Mouse (Mus musculus): ENCODE measurements around the gene Ncoa4. TPM values are rescaled to one million over a fixed set of nuclear protein-coding genes. Genes with fewer than 3 reads are reported as not detected.
A peak's percentile ranks its signal among the peaks of the same experiment; 100 is the strongest.
"Not testable (repeated sequence)": the region's sequence is repeated elsewhere in the genome, so short reads cannot be mapped to it uniquely, and the experiment has no call there.

The Ncoa4 gene
- polyA plus RNA-seq, 1 experiment from 2014 or later: 150 TPM

- ATAC-seq (ENCODE audit: insufficient read depth, low FRiP score): peak; percentile 91
- Histone ChIP-seq H3K9me3 (replicated peaks; ENCODE audit: control insufficient read depth, low read length) (no peaks in the 10 kb centered on the region), H3K9ac (ENCODE audit: low read length) (peak overlapping the region; percentile 75), H3K36me3 (ENCODE audit: control insufficient read depth, insufficient read depth, low read length) (no peaks in the 10 kb centered on the region), H3K4me3 (replicated peaks; ENCODE audit: low read length) (peak overlapping the region; percentile 60), H3K4me1 (ENCODE audit: control insufficient read depth, insufficient read depth, low read length) (peaks cover 53% of the 10 kb centered on the region), H3K27me3 (ENCODE audit: control insufficient read depth, insufficient read depth, low read length) (no peaks in the 10 kb centered on the region), H3K27ac (ENCODE audit: low read length) (peak overlapping the region; percentile 92), H3K4me2 (ENCODE audit: low read depth, low read length) (peak overlapping the region; percentile 94)
- WGBS: under 1% methylated on average over 42 of the region's 42 CpGs
These were observed 5.8 kb downstream of the Ncoa4 start for GRCm38 (mm10) chr14:32165278-32166061.

- H3K36me3 ChIP-seq (ENCODE audit: control insufficient read depth, insufficient read depth, low read length): no peaks in the 10 kb centered on the region
- H3K4me2 ChIP-seq (ENCODE audit: low read depth, low read length): peak overlapping the region; percentile 94
- 29% methylated on average over 2 of the region's 2 CpGs for WGBS
- peak overlapping the region; percentile 75; the same call in 1 of the 2 replicates for H3K9ac ChIP-seq (ENCODE audit: low read length)
- ATAC-seq (ENCODE audit: insufficient read depth, low FRiP score): no peak
- peak overlapping the region; percentile 92; the same call in 1 of the 2 replicates for H3K27ac ChIP-seq (ENCODE audit: low read length)
- peak overlapping the region; percentile 60 for H3K4me3 ChIP-seq (replicated peaks; ENCODE audit: low read length)
- peaks cover 47% of the 10 kb centered on the region for H3K4me1 ChIP-seq (ENCODE audit: control insufficient read depth, insufficient read depth, low read length)
- no peaks in the 10 kb centered on the region for H3K27me3 ChIP-seq (ENCODE audit: control insufficient read depth, insufficient read depth, low read length)
- H3K9me3 ChIP-seq (replicated peaks; ENCODE audit: control insufficient read depth, low read length): no peaks in the 10 kb centered on the region
These were observed 6.4 kb downstream of the Ncoa4 start for GRCm38 (mm10) chr14:32166062-32166441.

GRCm38 (mm10) chr14:32166840-32167239 is 7.2 kb downstream of the Ncoa4 start:
- Histone ChIP-seq H3K36me3 (ENCODE audit: control insufficient read depth, insufficient read depth, low read length) (no peaks in the 10 kb centered on the region), H3K9ac (ENCODE audit: low read length) (peak overlapping the region; percentile 31), H3K4me1 (ENCODE audit: control insufficient read depth, insufficient read depth, low read length) (peaks cover 45% of the 10 kb centered on the region), H3K4me3 (replicated peaks; ENCODE audit: low read length) (peak overlapping the region; percentile 60), H3K27me3 (ENCODE audit: control insufficient read depth, insufficient read depth, low read length) (no peaks in the 10 kb centered on the region), H3K4me2 (ENCODE audit: low read depth, low read length) (peak overlapping the region; percentile 94; the same call in 1 of the 2 replicates), H3K27ac (ENCODE audit: low read length) (no peak overlapping the region), H3K9me3 (replicated peaks; ENCODE audit: control insufficient read depth, low read length) (no peaks in the 10 kb centered on the region)
- 39% methylated on average over 1 of the region's 1 CpGs for WGBS
- ATAC-seq (ENCODE audit: insufficient read depth, low FRiP score): no peak

GRCm38 (mm10) chr14:32167326-32167725 is 7.7 kb downstream of the Ncoa4 start:
- Histone ChIP-seq H3K4me2 (ENCODE audit: low read depth, low read length) (peak overlapping the region; percentile 21; the same call in 1 of the 2 replicates), H3K4me1 (ENCODE audit: control insufficient read depth, insufficient read depth, low read length) (peaks cover 44% of the 10 kb centered on the region), H3K36me3 (ENCODE audit: control insufficient read depth, insufficient read depth, low read length) (no peaks in the 10 kb centered on the region), H3K27me3 (ENCODE audit: control insufficient read depth, insufficient read depth, low read length) (no peaks in the 10 kb centered on the region), H3K9me3 (replicated peaks; ENCODE audit: control insufficient read depth, low read length) (no peaks in the 10 kb centered on the region), H3K4me3 (replicated peaks; ENCODE audit: low read length) (peak overlapping the region; percentile 60), H3K27ac (ENCODE audit: low read length) (no peak overlapping the region), H3K9ac (ENCODE audit: low read length) (no peak overlapping the region)
- ATAC-seq (ENCODE audit: insufficient read depth, low FRiP score): no peak
- 72% methylated on average over 5 of the region's 5 CpGs for WGBS

GRCm38 (mm10) chr14:32168653-32169231 is 9.1 kb downstream of the Ncoa4 start:
- Histone ChIP-seq H3K27ac (ENCODE audit: low read length) (no peak overlapping the region), H3K36me3 (ENCODE audit: control insufficient read depth, insufficient read depth, low read length) (peaks cover 2% of the 10 kb centered on the region; the same call in 1 of the 2 replicates), H3K4me3 (replicated peaks; ENCODE audit: low read length) (no peak overlapping the region; the same call in 1 of the 2 replicates), H3K9ac (ENCODE audit: low read length) (no peak overlapping the region), H3K9me3 (replicated peaks; ENCODE audit: control insufficient read depth, low read length) (no peaks in the 10 kb centered on the region), H3K4me1 (ENCODE audit: control insufficient read depth, insufficient read depth, low read length) (peaks cover 31% of the 10 kb centered on the region), H3K27me3 (ENCODE audit: control insufficient read depth, insufficient read depth, low read length) (no peaks in the 10 kb centered on the region), H3K4me2 (ENCODE audit: low read depth, low read length) (no peak overlapping the region)
- WGBS: 78% methylated on average over 3 of the region's 3 CpGs
- ATAC-seq (ENCODE audit: insufficient read depth, low FRiP score): no peak

GRCm38 (mm10) chr14:32170137-32170536 is 10.5 kb downstream of the Ncoa4 start:
- 94% methylated on average over 4 of the region's 4 CpGs for WGBS
- no peak overlapping the region for H3K4me2 ChIP-seq (ENCODE audit: low read depth, low read length)
- ATAC-seq (ENCODE audit: insufficient read depth, low FRiP score): no peak
- peaks cover 20% of the 10 kb centered on the region for H3K4me1 ChIP-seq (ENCODE audit: control insufficient read depth, insufficient read depth, low read length)
- peaks cover 5% of the 10 kb centered on the region; the same call in 1 of the 2 replicates for H3K36me3 ChIP-seq (ENCODE audit: control insufficient read depth, insufficient read depth, low read length)
- H3K4me3 ChIP-seq (replicated peaks; ENCODE audit: low read length): no peak overlapping the region
- no peaks in the 10 kb centered on the region for H3K9me3 ChIP-seq (replicated peaks; ENCODE audit: control insufficient read depth, low read length)
- no peaks in the 10 kb centered on the region for H3K27me3 ChIP-seq (ENCODE audit: control insufficient read depth, insufficient read depth, low read length)
- no peak overlapping the region for H3K9ac ChIP-seq (ENCODE audit: low read length)
- H3K27ac ChIP-seq (ENCODE audit: low read length): no peak overlapping the region

- no peak overlapping the region for H3K4me2 ChIP-seq (ENCODE audit: low read depth, low read length)
- no peak for ATAC-seq (ENCODE audit: insufficient read depth, low FRiP score)
- peaks cover 13% of the 10 kb centered on the region; the same call in 1 of the 2 replicates for H3K36me3 ChIP-seq (ENCODE audit: control insufficient read depth, insufficient read depth, low read length)
- no peak overlapping the region for H3K4me3 ChIP-seq (replicated peaks; ENCODE audit: low read length)
- no peaks in the 10 kb centered on the region for H3K9me3 ChIP-seq (replicated peaks; ENCODE audit: control insufficient read depth, low read length)
- no peak overlapping the region for H3K27ac ChIP-seq (ENCODE audit: low read length)
- no peaks in the 10 kb centered on the region for H3K4me1 ChIP-seq (ENCODE audit: control insufficient read depth, insufficient read depth, low read length)
- no peak overlapping the region for H3K9ac ChIP-seq (ENCODE audit: low read length)
- no peaks in the 10 kb centered on the region for H3K27me3 ChIP-seq (ENCODE audit: control insufficient read depth, insufficient read depth, low read length)
- 85% methylated on average over 2 of the region's 2 CpGs for WGBS
These were observed 15.6 kb downstream of the Ncoa4 start for GRCm38 (mm10) chr14:32175310-32175709.

- H3K27me3 ChIP-seq (ENCODE audit: control insufficient read depth, insufficient read depth, low read length); ATAC-seq (ENCODE audit: insufficient read depth, low FRiP score); H3K27ac ChIP-seq (ENCODE audit: low read length); H3K9me3 ChIP-seq (replicated peaks; ENCODE audit: control insufficient read depth, low read length); H3K9ac ChIP-seq (ENCODE audit: low read length); H3K4me1 ChIP-seq (ENCODE audit: control insufficient read depth, insufficient read depth, low read length); H3K4me3 ChIP-seq (replicated peaks; ENCODE audit: low read length); H3K4me2 ChIP-seq (ENCODE audit: low read depth, low read length): not testable (repeated sequence)
- 90% methylated on average over 4 of the region's 5 CpGs for WGBS
- peaks cover 14% of the 10 kb centered on the region for H3K36me3 ChIP-seq (ENCODE audit: control insufficient read depth, insufficient read depth, low read length)
These were observed 16.9 kb downstream of the Ncoa4 start for GRCm38 (mm10) chr14:32176590-32176989.

All from stomach, embryonic 16.5 days (tissue).